Mouse (Mus musculus): ENCODE data around the gene Gm11549. TPM values are rescaled to one million over a fixed set of nuclear protein-coding genes. Genes with fewer than 3 reads are reported as not detected.

Gm11549 gene
- polyA plus RNA-seq, 1 experiment: not detected

- TF ChIP-seq POLR2A (IDR thresholded peaks at IDR 0.05; ENCODE audit: insufficient read depth, low read depth, low read length) (no peak), CTCF (IDR thresholded peaks at IDR 0.05; ENCODE audit: insufficient read depth, low read depth, low read length) (no peak)
- Histone ChIP-seq H3K4me1 (ENCODE audit: control insufficient read depth, insufficient read depth, low read length) (peaks cover 10% of the 10 kb centered on the region; the same call in 1 of the 2 replicates), H3K27ac (ENCODE audit: insufficient read depth, low read depth, low read length) (no peak overlapping the region), H3K4me3 (ENCODE audit: insufficient read depth, low read depth, low read length) (no peak overlapping the region)
- 95% methylated on average over 2 of the region's 2 CpGs for WGBS
Observed at GRCm38 (mm10) chr3:36480486-36480885, 41.1 kb downstream of the Gm11549 start.

DNA sequence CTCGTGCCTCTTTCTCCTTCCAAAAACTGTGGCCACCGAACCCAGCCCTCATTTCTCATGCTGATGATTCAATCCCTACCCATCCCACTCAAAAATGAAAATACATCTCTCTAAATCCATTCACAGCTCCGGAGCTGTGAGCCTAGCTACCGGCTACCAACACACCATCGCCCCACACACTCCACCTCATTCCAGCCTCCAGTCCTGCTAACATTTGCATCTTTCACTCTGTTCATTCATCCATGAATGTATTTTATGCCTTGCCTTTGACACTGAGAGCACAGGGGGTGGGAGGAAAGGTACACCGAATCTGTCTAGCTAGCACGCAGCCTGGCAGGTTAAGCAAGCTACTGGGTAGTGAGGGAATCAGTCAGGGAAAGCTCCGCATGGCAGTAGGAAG is 42.8 kb downstream of the Gm11549 start:
- TF ChIP-seq CTCF (IDR thresholded peaks at IDR 0.05; ENCODE audit: insufficient read depth, low read depth, low read length): no peak
- no peak for TF ChIP-seq POLR2A (IDR thresholded peaks at IDR 0.05; ENCODE audit: insufficient read depth, low read depth, low read length)
- Histone ChIP-seq H3K4me3 (ENCODE audit: insufficient read depth, low read depth, low read length) (no peak overlapping the region), H3K27ac (ENCODE audit: insufficient read depth, low read depth, low read length) (no peak overlapping the region), H3K4me1 (ENCODE audit: control insufficient read depth, insufficient read depth, low read length) (peaks cover 13% of the 10 kb centered on the region; the same call in 1 of the 2 replicates)
- WGBS: 65% methylated on average over 8 of the region's 8 CpGs

DNA sequence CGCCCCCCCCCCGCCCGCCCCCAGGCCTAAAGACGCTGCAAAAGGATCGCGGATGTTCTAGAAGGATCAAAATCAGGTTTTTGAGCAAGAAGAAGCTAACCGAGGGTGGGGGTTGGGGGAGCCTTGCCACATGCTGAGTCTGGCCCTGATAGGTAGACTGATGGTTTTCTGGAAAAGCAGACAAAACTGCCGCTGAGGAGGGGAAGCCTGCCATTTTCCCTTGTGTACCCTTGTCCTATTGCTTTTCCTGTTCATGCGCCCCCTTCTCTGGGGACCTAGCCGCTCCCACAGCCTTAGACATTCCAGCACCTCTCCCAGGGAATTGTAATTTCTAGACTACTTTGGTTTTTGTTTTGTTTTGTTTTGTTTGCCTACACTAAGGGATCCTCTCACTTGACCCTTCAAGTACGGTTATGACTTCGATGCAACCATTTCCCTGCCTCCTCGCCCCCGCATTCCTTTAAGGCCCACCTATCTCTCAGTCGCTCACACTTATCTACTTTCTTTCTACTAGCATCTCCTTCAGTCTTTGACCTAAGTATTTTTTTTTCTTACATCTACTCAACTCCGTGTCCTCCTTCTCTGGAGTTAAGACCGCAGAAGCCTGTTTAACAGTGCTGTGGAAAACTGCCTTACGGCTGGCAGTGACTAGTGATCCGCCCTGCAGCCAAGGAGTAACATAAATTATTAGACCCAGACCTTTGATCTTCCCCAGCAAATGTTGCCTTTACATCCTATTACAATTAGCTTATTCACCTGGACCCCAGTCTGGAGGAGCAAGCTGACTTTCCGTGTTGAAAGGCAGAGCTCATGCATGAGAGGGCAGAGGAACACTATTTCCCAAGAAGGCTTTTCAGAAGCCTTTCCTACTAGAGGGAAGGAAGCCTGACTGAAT is 45.1 kb downstream of the Gm11549 start:
- whole genome bisulfite sequencing: 53% methylated on average over 20 of the region's 20 CpGs
- TF ChIP-seq CTCF (IDR thresholded peaks at IDR 0.05; ENCODE audit: insufficient read depth, low read depth, low read length): no peak
- TF ChIP-seq POLR2A (IDR thresholded peaks at IDR 0.05; ENCODE audit: insufficient read depth, low read depth, low read length): no peak
- Histone ChIP-seq H3K4me3 (ENCODE audit: insufficient read depth, low read depth, low read length) (no peak overlapping the region), H3K27ac (ENCODE audit: insufficient read depth, low read depth, low read length) (no peak overlapping the region), H3K4me1 (ENCODE audit: control insufficient read depth, insufficient read depth, low read length) (peaks cover 9% of the 10 kb centered on the region; the same call in 1 of the 2 replicates)

DNA sequence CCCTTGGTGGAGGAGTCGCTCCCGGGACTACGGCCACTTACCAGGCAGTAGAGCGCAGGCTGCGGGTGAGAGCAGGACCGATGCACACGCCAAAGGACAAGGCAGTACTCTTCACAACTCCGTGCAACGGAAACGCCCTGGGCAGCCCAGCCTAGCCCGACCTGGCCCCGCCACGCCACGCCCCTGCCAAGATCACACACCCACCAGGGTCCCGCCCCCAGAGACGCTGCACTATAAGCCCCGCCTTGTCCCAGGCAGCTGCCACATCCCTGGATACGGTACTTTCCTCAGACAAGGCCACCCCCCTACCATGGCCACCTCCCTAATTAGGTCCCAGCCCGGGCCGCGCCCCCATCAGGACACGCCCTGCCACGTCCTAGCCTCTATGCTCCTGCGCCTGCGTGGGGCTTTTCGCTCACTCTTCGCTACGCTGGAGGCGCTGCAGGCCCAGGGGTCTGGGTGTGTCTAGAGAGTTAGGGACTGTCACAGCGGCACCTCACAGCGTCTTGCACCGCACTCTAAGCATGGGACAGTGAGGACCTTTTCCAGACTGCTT is 46.0 kb downstream of the Gm11549 start, which contains the start of the genes Anxa5 and 1810062G17Rik:
TSS of gene Anxa5 (minus strand) at position 363 of the 556 bp plus-strand sequence.
TSS of gene 1810062G17Rik (plus strand) at position 406 of the 556 bp plus-strand sequence.
- TF ChIP-seq CTCF (IDR thresholded peaks at IDR 0.05; ENCODE audit: insufficient read depth, low read depth, low read length) (no peak), POLR2A (IDR thresholded peaks at IDR 0.05; ENCODE audit: insufficient read depth, low read depth, low read length) (0 out of 2 replicates have a peak, but pooled peaks have one; percentile 33)
- H3K4me1 ChIP-seq (ENCODE audit: control insufficient read depth, insufficient read depth, low read length): peaks cover 9% of the 10 kb centered on the region; the same call in 1 of the 2 replicates
- H3K4me3 ChIP-seq (ENCODE audit: insufficient read depth, low read depth, low read length): peak within 1 kb of the TSS; percentile 54
- H3K27ac ChIP-seq (ENCODE audit: insufficient read depth, low read depth, low read length): peak within 1 kb of the TSS; percentile 27; the same call in 1 of the 2 replicates
- WGBS: under 1% methylated on average over 32 of the region's 32 CpGs

GRCm38 (mm10) chr3:36474938-36475483 is 46.6 kb downstream of the Gm11549 start:
- WGBS: under 1% methylated on average over 24 of the region's 24 CpGs
- Histone ChIP-seq H3K4me1 (ENCODE audit: control insufficient read depth, insufficient read depth, low read length) (peaks cover 9% of the 10 kb centered on the region; the same call in 1 of the 2 replicates), H3K4me3 (ENCODE audit: insufficient read depth, low read depth, low read length) (peak overlapping the region; percentile 54), H3K27ac (ENCODE audit: insufficient read depth, low read depth, low read length) (peak overlapping the region; percentile 27; the same call in 1 of the 2 replicates)
- TF ChIP-seq CTCF (IDR thresholded peaks at IDR 0.05; ENCODE audit: insufficient read depth, low read depth, low read length) (no peak), POLR2A (IDR thresholded peaks at IDR 0.05; ENCODE audit: insufficient read depth, low read depth, low read length) (no peak)

GRCm38 (mm10) chr3:36474421-36474820 is 47.2 kb downstream of the Gm11549 start:
- 76% methylated on average over 5 of the region's 5 CpGs for WGBS
- Histone ChIP-seq H3K4me1 (ENCODE audit: control insufficient read depth, insufficient read depth, low read length) (peaks cover 9% of the 10 kb centered on the region; the same call in 1 of the 2 replicates), H3K27ac (ENCODE audit: insufficient read depth, low read depth, low read length) (0 out of 2 replicates have a peak overlapping the region, but pooled peaks have one; percentile 21), H3K4me3 (ENCODE audit: insufficient read depth, low read depth, low read length) (no peak overlapping the region)
- TF ChIP-seq CTCF (IDR thresholded peaks at IDR 0.05; ENCODE audit: insufficient read depth, low read depth, low read length): no peak
- no peak for TF ChIP-seq POLR2A (IDR thresholded peaks at IDR 0.05; ENCODE audit: insufficient read depth, low read depth, low read length)

DNA sequence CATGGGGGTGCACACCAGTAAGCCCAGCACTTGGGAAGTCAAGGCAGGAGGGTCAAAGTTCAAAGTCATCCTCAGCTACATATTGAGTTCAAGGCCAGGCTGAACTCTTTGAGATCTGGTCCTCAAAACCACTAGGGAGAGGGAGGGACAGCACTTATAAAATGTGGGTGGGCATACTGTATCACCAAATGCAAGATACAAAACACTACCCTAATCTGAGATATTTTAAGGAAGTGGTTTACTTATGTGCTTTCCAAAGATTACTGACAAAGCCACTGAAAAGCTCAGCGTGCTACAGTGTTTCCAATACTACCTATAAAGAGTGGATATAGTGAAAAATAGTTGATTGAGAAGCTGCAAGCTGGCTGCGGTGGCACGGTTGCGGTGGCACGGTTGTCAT is 48.4 kb downstream of the Gm11549 start:
- TF ChIP-seq CTCF (IDR thresholded peaks at IDR 0.05; ENCODE audit: insufficient read depth, low read depth, low read length) (no peak), POLR2A (IDR thresholded peaks at IDR 0.05; ENCODE audit: insufficient read depth, low read depth, low read length) (no peak)
- Histone ChIP-seq H3K4me3 (ENCODE audit: insufficient read depth, low read depth, low read length) (no peak overlapping the region), H3K4me1 (ENCODE audit: control insufficient read depth, insufficient read depth, low read length) (peaks cover 12% of the 10 kb centered on the region), H3K27ac (ENCODE audit: insufficient read depth, low read depth, low read length) (no peak overlapping the region)
- WGBS: 96% methylated on average over 5 of the region's 5 CpGs

- Histone ChIP-seq H3K4me1 (ENCODE audit: control insufficient read depth, insufficient read depth, low read length) (peaks cover 16% of the 10 kb centered on the region), H3K4me3 (ENCODE audit: insufficient read depth, low read depth, low read length) (no peak overlapping the region), H3K27ac (ENCODE audit: insufficient read depth, low read depth, low read length) (no peak overlapping the region)
- 58% methylated on average over 4 of the region's 4 CpGs for WGBS
- TF ChIP-seq POLR2A (IDR thresholded peaks at IDR 0.05; ENCODE audit: insufficient read depth, low read depth, low read length) (no peak), CTCF (IDR thresholded peaks at IDR 0.05; ENCODE audit: insufficient read depth, low read depth, low read length) (no peak)
Observed at GRCm38 (mm10) chr3:36471856-36472255, 49.8 kb downstream of the Gm11549 start.
